Mouse (Mus musculus): ENCODE results near the gene Dpp6. TPM values are rescaled to one million over a fixed set of nuclear protein-coding genes. Genes with fewer than 3 reads are reported as not detected.

The Dpp6 gene
- polyA plus RNA-seq, 1 experiment = 8.2 TPM

DNA sequence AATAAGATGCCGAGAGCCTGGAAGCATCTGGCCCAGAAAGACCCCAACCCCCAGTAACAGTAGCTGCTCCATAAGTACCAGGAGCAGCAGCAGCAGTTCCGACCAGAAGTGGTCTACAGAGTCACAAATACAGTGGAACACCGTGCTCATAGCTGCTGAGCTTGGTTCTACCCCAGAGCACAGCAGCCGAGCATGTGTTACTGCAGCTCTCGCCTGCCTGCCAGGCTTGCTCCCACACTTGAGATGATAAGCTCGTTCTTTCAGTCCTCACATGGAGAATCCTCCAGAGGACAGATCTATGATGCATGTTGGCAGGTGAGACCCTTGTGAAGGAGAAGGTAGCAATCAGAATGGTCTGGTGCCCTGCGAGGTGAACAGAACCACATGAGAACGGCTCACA, 474.4 kb downstream of the Dpp6 start:
- no peak for DNase-seq (ENCODE audit: low read depth)

GRCm38 (mm10) chr5:27292236-27292635, 475.2 kb downstream of the Dpp6 start:
- DNase-seq (ENCODE audit: low read depth) = no peak

DNA sequence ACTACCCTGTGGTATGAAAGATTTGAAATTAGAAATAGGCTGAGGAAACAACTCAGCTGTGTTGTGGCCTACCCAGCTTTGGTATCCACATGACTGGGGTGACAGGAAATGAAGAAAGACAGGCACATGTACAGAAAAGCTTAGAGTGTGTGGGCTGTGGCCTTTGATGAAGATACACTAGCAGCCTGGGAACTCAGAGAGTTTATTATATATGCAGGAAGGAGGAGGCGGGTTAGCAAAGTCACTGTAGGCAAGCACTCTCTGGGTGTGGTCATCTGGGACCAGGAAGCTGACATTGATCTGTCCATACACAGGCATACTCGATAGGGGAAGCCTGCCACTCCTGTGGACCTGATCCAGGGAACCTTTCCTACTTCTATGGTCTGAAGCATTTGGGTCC, 487.1 kb downstream of the Dpp6 start:
- no peak for DNase-seq (ENCODE audit: low read depth)

GRCm38 (mm10) chr5:27306497-27307152, 489.6 kb downstream of the Dpp6 start:
- DNase-seq (ENCODE audit: low read depth) = no peak

DNA sequence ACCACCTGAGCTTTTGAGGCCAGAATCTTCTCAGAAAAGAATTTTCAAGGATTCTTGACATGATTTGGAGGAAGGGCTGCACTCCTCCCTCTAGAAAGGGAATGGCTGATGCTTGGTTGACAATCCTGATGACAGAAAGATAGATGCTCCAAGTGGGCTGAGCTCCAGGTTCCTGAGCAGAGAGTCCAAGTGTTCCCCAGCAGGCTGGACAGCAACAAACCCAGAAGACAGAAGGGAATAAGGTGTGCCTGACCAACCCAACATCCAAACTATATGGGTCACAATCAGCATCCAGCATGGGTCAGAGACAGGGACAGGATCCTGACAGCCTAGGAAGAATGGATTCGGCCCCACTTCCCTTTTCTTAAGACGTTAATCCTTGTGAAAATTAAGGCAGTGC, 493.2 kb downstream of the Dpp6 start:
- DNase-seq (ENCODE audit: low read depth) = no peak

GRCm38 (mm10) chr5:27316674-27317073, 499.7 kb downstream of the Dpp6 start:
- DNase-seq (ENCODE audit: low read depth) = no peak

GRCm38 (mm10) chr5:27317264-27317663, 500.3 kb downstream of the Dpp6 start:
- no peak for DNase-seq (ENCODE audit: low read depth)

DNA sequence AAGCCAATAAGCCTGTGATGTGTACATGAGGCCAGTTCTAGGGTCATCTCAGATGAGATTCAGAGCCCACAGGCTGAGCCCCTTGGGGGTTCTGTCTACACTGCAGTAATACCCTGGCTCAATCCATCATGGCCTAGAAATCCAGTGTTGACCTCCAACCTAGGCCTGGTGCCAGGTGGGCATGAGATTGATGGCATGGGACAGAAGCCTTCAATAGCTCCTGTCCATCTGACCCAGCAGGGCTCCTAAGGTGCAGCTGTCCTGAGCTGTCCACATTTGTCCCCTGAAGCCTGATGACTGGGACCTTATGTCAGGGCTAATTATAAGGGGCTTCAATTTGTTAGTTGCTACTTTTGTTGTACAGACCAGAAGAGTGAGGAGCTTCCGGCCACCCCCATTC, 500.8 kb downstream of the Dpp6 start:
- no peak for DNase-seq (ENCODE audit: low read depth)

DNA sequence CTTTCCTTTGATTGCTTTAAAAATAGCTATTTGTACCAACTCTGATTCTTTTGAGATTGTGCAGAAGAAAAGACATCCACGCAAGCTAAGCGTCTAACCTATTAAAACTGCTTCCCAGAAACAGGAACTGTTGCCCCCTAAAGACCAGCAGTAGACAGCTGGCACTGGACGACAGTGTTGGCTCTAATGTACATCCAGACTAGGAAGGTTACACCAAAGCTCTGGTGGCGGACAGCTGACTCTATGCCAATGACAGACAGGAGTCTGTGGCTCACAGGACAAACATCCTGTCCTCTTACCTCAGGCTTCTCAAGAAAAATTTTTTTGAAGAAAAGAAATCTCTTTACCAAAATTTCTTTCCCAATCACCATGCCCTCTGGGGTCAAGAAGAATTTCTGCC, 502.7 kb downstream of the Dpp6 start:
- DNase-seq (ENCODE audit: low read depth) = no peak

- no peak for DNase-seq (ENCODE audit: low read depth)
These were observed 506.1 kb downstream of the Dpp6 start for GRCm38 (mm10) chr5:27322895-27323792.

GRCm38 (mm10) chr5:27324346-27324928, 507.4 kb downstream of the Dpp6 start:
- no peak for DNase-seq (ENCODE audit: low read depth)

GRCm38 (mm10) chr5:27336698-27337097, 519.7 kb downstream of the Dpp6 start:
- DNase-seq (ENCODE audit: low read depth) = no peak

DNA sequence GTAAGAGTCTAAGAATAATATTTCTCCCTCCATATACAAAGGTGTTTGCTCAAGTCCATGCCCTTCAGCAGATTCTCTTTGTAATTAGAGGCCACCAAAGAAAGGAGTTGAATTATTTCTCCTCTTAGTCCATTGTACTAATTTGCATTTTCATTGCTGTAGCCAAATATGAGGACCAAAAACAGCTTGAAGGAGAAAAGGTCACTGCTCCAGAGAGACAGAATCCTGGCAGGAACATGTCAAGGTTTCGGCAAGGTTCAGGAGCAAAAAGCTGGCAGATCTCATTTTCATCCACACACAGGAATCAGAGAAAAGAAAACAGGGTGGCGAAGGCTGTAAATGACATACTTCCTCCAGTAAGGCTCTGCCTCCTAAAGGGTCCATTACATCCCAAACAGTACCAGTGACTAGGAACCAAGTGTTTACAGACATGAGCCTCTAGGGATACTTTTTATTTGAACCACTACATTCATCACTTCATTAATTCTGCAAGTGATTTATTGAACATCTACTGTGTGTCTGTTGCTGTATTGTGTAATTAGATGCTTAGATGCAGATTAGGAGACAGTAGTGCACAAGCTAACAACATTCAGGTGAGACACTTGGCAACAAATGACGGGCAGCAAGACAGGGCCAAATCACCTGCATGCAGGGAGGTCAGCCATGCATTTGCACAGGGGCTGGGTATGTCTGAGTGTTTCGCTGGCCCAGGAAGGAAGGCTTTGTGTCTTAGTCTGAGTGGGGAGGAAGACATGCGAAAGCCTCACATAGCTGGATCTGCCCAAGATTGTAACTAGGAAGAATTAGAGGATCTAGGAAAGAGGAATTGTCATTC, 522.4 kb downstream of the Dpp6 start:
- DNase-seq (ENCODE audit: low read depth) = no peak

GRCm38 (mm10) chr5:27342276-27342675, 525.3 kb downstream of the Dpp6 start:
- DNase-seq (ENCODE audit: low read depth) = no peak

DNA sequence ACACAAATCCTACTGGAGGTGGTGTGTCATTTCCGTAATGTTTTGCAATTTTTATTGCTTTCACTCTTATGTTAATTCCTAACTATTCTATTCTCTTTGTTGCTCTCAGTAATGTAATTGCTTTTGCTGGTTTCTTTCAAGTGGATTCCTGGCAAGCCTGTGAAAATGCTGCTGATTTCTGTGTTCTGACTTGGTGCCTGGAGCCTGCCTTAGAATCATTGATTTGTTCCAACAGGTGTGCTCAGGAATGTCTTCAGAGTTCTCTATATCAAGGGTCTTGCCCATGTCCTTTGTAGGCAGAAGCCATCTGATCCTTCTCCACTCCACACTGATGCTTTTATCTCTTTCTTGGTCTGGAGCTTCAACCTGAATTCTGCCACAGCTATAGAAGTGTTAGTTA, 526.6 kb downstream of the Dpp6 start:
- no peak for DNase-seq (ENCODE audit: low read depth)

- no peak for DNase-seq (ENCODE audit: low read depth)
These were observed 531.4 kb downstream of the Dpp6 start for GRCm38 (mm10) chr5:27348181-27349095.

- no peak for DNase-seq (ENCODE audit: low read depth)
These were observed 540.6 kb downstream of the Dpp6 start for GRCm38 (mm10) chr5:27357630-27358029.

DNA sequence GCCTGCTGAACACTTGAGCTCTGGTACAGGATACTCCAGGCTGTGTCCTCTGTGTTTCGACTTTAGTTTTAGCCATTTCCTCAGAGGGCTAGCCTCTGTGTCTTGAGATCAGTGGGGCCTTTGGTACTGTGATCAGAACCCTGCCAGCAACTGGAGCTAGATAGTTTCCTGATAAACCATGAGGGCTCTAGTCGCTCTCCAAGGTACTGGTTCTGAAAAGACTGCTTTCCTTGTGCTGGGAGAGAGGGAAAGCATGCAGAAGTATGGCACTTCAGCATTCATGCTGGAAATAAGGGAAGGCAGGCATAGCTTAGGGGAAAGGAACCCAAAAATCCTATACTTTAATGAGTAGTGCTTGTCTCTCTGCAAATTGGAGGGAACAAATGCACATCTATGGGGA, 548.9 kb downstream of the Dpp6 start:
- no peak for DNase-seq (ENCODE audit: low read depth)

- DNase-seq (ENCODE audit: low read depth) = no peak
These were observed 553.8 kb downstream of the Dpp6 start for GRCm38 (mm10) chr5:27370814-27371213.

GRCm38 (mm10) chr5:27373931-27374330, 556.9 kb downstream of the Dpp6 start:
- no peak for DNase-seq (ENCODE audit: low read depth)

GRCm38 (mm10) chr5:27375841-27376240, 558.8 kb downstream of the Dpp6 start:
- DNase-seq (ENCODE audit: low read depth) = no peak

Data from gonadal fat pad, adult 2 months (tissue).